Mouse (Mus musculus) midbrain, embryonic 10.5 days (tissue): ENCODE measurements around the gene Glis3. TPM values are rescaled to one million over a fixed set of nuclear protein-coding genes. Genes with fewer than 3 reads are reported as not detected.

Source experiments
- DNase-seq: peaks from one replicate; pipeline ENCODE4 v3.0.0-alpha.2; 2017; ENCODE audit warnings: low spot score
- H3K27ac ChIP-seq: fragments of 300-500 bp; sonication (generic); replicated peaks from 2 replicates; pipeline ENCODE4 v1.5.1; 2016; ENCODE audit warnings: mild to moderate bottlenecking
- H3K27me3 ChIP-seq: fragments of 300-500 bp; sonication (generic); 2 replicates; pipeline ENCODE4 v1.6.1; 2016; ENCODE audit warnings: low read depth, mild to moderate bottlenecking; ENCODE audit not compliant: poor library complexity, severe bottlenecking
- H3K36me3 ChIP-seq: fragments of 300-500 bp; sonication (generic); 2 replicates; pipeline ENCODE4 v1.6.1; 2016; ENCODE audit warnings: mild to moderate bottlenecking, moderate library complexity
- H3K4me1 ChIP-seq: fragments of 300-500 bp; sonication (generic); 2 replicates; pipeline ENCODE4 v1.6.1; 2016
- H3K4me3 ChIP-seq: fragments of 300-500 bp; sonication (generic); 2 replicates; pipeline ENCODE4 v1.5.1; 2016; ENCODE audit warnings: mild to moderate bottlenecking, moderate library complexity
- H3K9me3 ChIP-seq: fragments of 300-500 bp; sonication (generic); replicated peaks from 2 replicates; pipeline ENCODE4 v1.6.1; 2016; ENCODE audit warnings: mild to moderate bottlenecking
- WGBS: fragments of 180-500 bp; shearing (Covaris S2); methylation state at CpG from one replicate; pipeline ENCODE4 v1.1.7; 2016; 5-methylcytosine and 5-hydroxymethylcytosine counted together
- polyA plus RNA-seq: library from polyadenylated mRNA; unstranded; fragments of >200 nt; fragmentation: Nextera tagmentation; extraction: Ambion mirVana; gene quantifications from 2 replicates; pipeline ENCODE4 v1.2.1, GENCODE M21; 2016

The Glis3 gene
- polyA plus RNA-seq, 1 experiment from 2014 or later = 4.3 TPM

GRCm38 (mm10) chr19:28616487-28616886 lies 63.4 kb downstream of the Glis3 start:
- 56% methylated on average over 1 of the region's 1 CpGs for WGBS
- no peak overlapping the region for H3K4me3 ChIP-seq
- peaks cover 20% of the 10 kb centered on the region for H3K27me3 ChIP-seq
- no peaks in the 10 kb centered on the region for H3K9me3 ChIP-seq
- no peaks in the 10 kb centered on the region for H3K36me3 ChIP-seq
- DNase-seq = no peak
- 0 out of 2 replicates have a peak overlapping the region, but pooled peaks have one; percentile 49 for H3K27ac ChIP-seq
- H3K4me1 ChIP-seq = peaks cover 15% of the 10 kb centered on the region

- 90% methylated on average over 10 of the region's 10 CpGs for WGBS
- Histone ChIP-seq H3K27me3 (peaks cover 14% of the 10 kb centered on the region; the same call in 1 of the 2 replicates), H3K36me3 (no peaks in the 10 kb centered on the region), H3K4me3 (no peak overlapping the region), H3K27ac (no peak overlapping the region), H3K9me3 (no peaks in the 10 kb centered on the region), H3K4me1 (peaks cover 34% of the 10 kb centered on the region)
- no peak for DNase-seq
Measured at GRCm38 (mm10) chr19:28612249-28612648, 67.6 kb downstream of the Glis3 start.

- no peaks in the 10 kb centered on the region for H3K9me3 ChIP-seq
- H3K4me3 ChIP-seq = no peak overlapping the region
- peaks cover 29% of the 10 kb centered on the region for H3K4me1 ChIP-seq
- H3K36me3 ChIP-seq = no peaks in the 10 kb centered on the region
- peak overlapping the region; percentile 55 for H3K27ac ChIP-seq
- no peak for DNase-seq
- peaks cover 25% of the 10 kb centered on the region; the same call in 1 of the 2 replicates for H3K27me3 ChIP-seq
- WGBS = 52% methylated on average over 5 of the region's 5 CpGs
Measured at GRCm38 (mm10) chr19:28608747-28609146, 71.1 kb downstream of the Glis3 start.

DNA sequence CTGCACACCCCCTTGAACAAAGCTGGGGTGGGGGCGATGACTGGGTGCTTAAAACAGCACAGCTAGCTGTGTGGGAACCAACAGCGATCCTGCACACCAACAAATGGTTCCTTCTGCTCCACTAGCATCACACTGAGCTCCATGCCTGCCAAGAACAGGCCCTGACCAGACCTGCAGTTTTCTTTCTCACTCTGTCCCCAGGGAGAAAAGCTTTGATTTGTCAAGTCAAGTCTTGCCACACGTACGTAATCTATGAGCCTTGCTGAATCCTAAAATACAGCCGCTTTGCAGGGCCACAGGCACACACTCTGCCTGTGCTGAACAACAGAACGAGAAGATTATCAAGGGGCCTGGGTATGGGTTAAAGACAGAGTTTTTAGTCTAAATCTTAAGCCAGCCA lies 71.6 kb downstream of the Glis3 start:
- Histone ChIP-seq H3K4me3 (no peak overlapping the region), H3K4me1 (peaks cover 29% of the 10 kb centered on the region), H3K27me3 (peaks cover 25% of the 10 kb centered on the region; the same call in 1 of the 2 replicates), H3K9me3 (no peaks in the 10 kb centered on the region), H3K36me3 (no peaks in the 10 kb centered on the region), H3K27ac (peak overlapping the region; percentile 55)
- WGBS = 75% methylated on average over 6 of the region's 6 CpGs
- DNase-seq = no peak

DNA sequence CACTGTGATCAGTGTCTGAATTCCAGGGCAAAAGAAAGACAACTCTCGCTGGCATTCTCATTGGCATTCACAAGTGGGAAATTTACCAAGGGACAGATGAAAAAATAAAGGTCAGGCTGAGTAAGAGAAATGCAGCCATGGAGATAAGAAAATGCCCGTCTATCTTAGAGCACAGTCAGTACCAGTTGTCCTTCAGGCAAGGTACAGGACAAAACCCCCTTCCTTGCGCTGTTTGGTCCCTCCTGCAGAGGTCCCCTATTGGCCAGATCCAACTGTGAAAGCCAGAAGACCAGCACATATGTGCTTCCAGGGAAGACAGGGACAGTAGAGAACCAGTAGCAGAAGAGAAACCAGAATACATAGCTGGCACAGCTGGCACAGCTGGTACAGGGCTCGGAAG lies 79.0 kb downstream of the Glis3 start:
- no peak overlapping the region for H3K4me3 ChIP-seq
- DNase-seq = no peak
- WGBS = 77% methylated on average over 4 of the region's 4 CpGs
- H3K9me3 ChIP-seq = no peaks in the 10 kb centered on the region
- no peaks in the 10 kb centered on the region for H3K36me3 ChIP-seq
- H3K4me1 ChIP-seq = no peaks in the 10 kb centered on the region
- no peak overlapping the region for H3K27ac ChIP-seq
- H3K27me3 ChIP-seq = peaks cover 6% of the 10 kb centered on the region; the same call in 1 of the 2 replicates

GRCm38 (mm10) chr19:28594215-28594614 lies 85.7 kb downstream of the Glis3 start:
- Histone ChIP-seq H3K27me3 (no peaks in the 10 kb centered on the region), H3K4me3 (no peak overlapping the region), H3K27ac (no peak overlapping the region), H3K9me3 (no peaks in the 10 kb centered on the region), H3K4me1 (peaks cover 9% of the 10 kb centered on the region; the same call in 1 of the 2 replicates), H3K36me3 (no peaks in the 10 kb centered on the region)
- 74% methylated on average over 4 of the region's 4 CpGs for WGBS
- no peak for DNase-seq

DNA sequence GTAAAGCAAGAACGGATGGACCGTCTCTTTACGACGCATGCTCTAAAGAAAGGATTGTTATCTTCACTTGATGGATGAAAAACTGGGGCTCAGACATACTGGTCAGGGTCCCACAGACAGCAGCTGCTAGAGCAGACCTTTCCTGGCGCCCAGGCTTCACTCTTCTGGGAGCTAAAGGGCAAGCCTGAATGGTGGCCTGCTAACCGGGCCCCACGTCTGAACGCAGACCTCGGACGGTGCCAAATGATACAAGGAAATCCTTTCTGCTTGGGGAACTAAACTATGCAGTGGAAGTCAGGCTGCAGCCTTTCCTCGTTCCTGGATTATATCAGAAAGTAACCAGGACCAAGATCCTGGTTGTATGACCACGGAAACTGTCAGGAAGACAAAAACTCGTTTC lies 86.9 kb downstream of the Glis3 start:
- 88% methylated on average over 13 of the region's 13 CpGs for WGBS
- no peak overlapping the region for H3K27ac ChIP-seq
- H3K9me3 ChIP-seq = no peaks in the 10 kb centered on the region
- peaks cover 12% of the 10 kb centered on the region for H3K4me1 ChIP-seq
- no peak overlapping the region for H3K4me3 ChIP-seq
- no peaks in the 10 kb centered on the region for H3K36me3 ChIP-seq
- DNase-seq = no peak
- H3K27me3 ChIP-seq = no peaks in the 10 kb centered on the region

DNA sequence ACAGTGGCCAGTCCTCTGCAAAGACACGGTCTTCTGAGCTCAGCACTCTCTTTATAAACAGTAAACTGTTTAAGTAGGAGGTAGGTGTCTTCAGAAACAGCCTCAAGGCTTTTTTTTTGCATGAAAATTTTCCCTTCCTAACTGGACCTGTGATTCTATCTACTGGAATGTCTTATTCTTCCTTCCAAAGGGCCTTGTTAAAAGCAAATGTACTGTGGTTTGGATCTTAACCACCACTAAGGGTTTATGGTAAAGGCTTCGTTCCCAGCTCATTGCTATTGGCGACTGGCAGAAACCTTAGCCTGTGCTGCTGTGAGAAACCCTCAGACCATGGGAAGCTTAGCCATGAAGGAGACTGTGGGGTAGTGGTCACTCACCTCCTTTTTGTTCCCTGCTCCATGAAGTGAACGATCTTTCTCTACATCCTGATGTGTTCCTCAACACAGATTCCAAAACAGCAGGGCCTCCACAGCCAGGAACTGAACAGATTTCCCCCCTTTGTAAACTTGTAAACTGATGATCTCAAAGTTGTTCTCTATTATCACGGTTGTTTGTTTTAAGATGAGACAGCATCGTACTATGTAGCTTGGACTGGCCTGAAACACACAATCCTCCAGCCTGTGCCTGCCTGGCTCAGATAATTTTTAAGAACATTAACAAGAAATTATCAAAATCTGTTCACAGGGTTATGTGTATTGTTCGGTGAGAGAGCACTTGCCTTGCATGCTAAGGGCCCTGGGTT lies 88.0 kb downstream of the Glis3 start:
- no peak overlapping the region for H3K4me3 ChIP-seq
- no peaks in the 10 kb centered on the region for H3K9me3 ChIP-seq
- 86% methylated on average over 7 of the region's 7 CpGs for WGBS
- no peak for DNase-seq
- no peaks in the 10 kb centered on the region for H3K36me3 ChIP-seq
- no peak overlapping the region for H3K27ac ChIP-seq
- H3K4me1 ChIP-seq = peaks cover 12% of the 10 kb centered on the region
- H3K27me3 ChIP-seq = no peaks in the 10 kb centered on the region

DNA sequence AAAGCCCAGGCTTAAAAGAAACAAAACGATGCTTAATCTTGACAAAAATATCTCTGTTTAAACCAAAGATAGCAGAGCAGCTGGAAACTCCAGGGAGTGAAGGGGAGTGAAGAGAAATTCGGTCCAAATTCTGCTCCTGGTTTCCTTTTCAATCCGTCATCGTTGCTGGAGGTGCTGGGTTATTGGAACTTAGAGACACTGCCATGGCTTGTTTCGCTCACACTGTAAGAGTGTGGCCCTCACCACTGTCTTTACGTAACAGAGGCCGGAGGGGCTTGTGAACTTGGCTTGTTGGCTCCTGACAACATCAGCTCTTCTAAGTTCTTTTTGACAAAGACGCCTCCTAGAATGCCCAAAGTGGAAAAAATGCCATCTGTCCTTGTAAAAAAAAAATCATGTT lies 99.4 kb downstream of the Glis3 start:
- peak overlapping the region; percentile 80 for H3K27ac ChIP-seq
- H3K27me3 ChIP-seq = peaks cover 62% of the 10 kb centered on the region
- WGBS = 67% methylated on average over 8 of the region's 8 CpGs
- DNase-seq = no peak
- peaks cover 26% of the 10 kb centered on the region for H3K4me1 ChIP-seq
- no peaks in the 10 kb centered on the region for H3K36me3 ChIP-seq
- H3K4me3 ChIP-seq = no peak overlapping the region
- no peaks in the 10 kb centered on the region for H3K9me3 ChIP-seq

DNA sequence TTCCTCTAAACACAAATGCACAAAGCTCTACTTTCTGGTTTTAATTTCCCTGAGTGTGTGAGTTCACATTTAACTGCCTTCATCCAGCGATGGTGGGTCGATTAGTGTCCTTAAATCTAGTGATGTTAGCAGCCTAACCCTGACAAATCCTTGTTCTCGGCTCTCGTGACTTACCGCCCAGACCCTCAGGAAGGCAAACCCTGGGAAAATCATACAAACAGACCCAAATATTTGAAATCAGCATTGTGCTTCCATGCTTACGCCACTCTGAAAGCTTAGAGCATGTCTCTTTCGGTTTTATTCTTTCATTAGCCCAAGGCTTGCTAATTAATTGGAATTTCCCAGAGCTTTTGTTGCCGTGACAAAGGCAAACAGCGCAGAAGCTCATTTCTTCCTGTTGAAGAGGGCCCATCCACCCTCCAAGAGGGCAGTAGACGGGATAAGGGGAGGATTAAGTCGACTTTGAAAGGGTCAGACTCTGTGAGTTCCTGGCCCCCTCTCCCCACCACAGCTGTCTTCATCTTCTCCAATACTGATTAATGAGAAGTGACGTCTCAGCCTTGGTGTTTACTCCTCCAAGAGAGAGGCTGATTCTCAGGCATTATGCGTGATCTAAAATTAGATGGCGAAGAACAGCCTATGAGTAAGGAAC lies 100.0 kb downstream of the Glis3 start:
- peaks cover 62% of the 10 kb centered on the region for H3K27me3 ChIP-seq
- H3K36me3 ChIP-seq = no peaks in the 10 kb centered on the region
- H3K4me1 ChIP-seq = peaks cover 26% of the 10 kb centered on the region
- WGBS = 21% methylated on average over 14 of the region's 14 CpGs
- DNase-seq = peak; percentile 61
- no peaks in the 10 kb centered on the region for H3K9me3 ChIP-seq
- peak overlapping the region; percentile 80 for H3K27ac ChIP-seq
- H3K4me3 ChIP-seq = peak overlapping the region; percentile 38

- no peaks in the 10 kb centered on the region for H3K36me3 ChIP-seq
- H3K27me3 ChIP-seq = peaks cover 43% of the 10 kb centered on the region
- H3K4me3 ChIP-seq = no peak overlapping the region
- H3K27ac ChIP-seq = no peak overlapping the region
- no peaks in the 10 kb centered on the region for H3K9me3 ChIP-seq
- 90% methylated on average over 12 of the region's 12 CpGs for WGBS
- DNase-seq = no peak
- H3K4me1 ChIP-seq = peaks cover 29% of the 10 kb centered on the region
Measured at GRCm38 (mm10) chr19:28577023-28577422, 102.9 kb downstream of the Glis3 start.

DNA sequence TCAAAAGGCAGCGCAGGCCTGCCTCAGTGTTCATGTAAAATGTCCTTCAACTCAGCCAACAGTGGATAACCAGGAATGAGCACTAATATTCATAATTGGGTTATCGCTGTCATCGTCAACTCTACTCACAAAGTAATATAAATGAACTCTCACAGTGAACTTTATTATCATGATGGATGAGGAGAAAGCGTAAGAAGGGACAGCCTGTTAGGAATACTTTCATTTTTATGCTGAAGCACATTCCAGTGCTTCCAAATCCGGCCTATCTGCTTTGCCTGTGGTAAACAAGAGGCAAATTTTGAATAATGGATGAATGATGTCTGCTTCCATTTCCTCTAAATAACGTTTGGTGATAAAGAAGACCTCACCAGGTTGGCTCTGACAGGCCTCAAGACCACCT lies 103.3 kb downstream of the Glis3 start:
- Histone ChIP-seq H3K4me1 (peaks cover 29% of the 10 kb centered on the region), H3K36me3 (no peaks in the 10 kb centered on the region), H3K27me3 (peaks cover 39% of the 10 kb centered on the region), H3K9me3 (no peaks in the 10 kb centered on the region), H3K4me3 (no peak overlapping the region), H3K27ac (no peak overlapping the region)
- DNase-seq = no peak
- 91% methylated on average over 6 of the region's 6 CpGs for WGBS

- DNase-seq = no peak
- Histone ChIP-seq H3K27ac (no peak overlapping the region), H3K27me3 (peaks cover 26% of the 10 kb centered on the region), H3K36me3 (no peaks in the 10 kb centered on the region), H3K4me3 (no peak overlapping the region), H3K9me3 (no peaks in the 10 kb centered on the region), H3K4me1 (peaks cover 10% of the 10 kb centered on the region)
- 92% methylated on average over 3 of the region's 3 CpGs for WGBS
Measured at GRCm38 (mm10) chr19:28573641-28574040, 106.2 kb downstream of the Glis3 start.
